Mouse (Mus musculus): ENCODE data around the gene Tubgcp2.

Gene Tubgcp2

GRCm38 (mm10) chr7:139949893-139950282 is 86.6 kb downstream of the Tubgcp2 start:
- no peak for DNase-seq (ENCODE audit: low spot score in 2 of 2)

- DNase-seq (ENCODE audit: low spot score in 2 of 2): no peak
Measured at GRCm38 (mm10) chr7:139946032-139946431, 90.4 kb downstream of the Tubgcp2 start.

All from right cerebral cortex, postnatal 36 days (tissue).